Mouse (Mus musculus) G1E (cell line): ENCODE results near the gene Ankrd55. TPM values are rescaled to one million over a fixed set of nuclear protein-coding genes. Genes with fewer than 3 reads are reported as not detected.

Experiments used
- ATAC-seq: 2 replicates; pipeline ENCODE4 v1.8.0; 2016; ENCODE audit warnings: mild to moderate bottlenecking; ENCODE audit not compliant: insufficient number of reproducible peaks, poor library complexity, low FRiP score, severe bottlenecking; ENCODE audit errors: extremely low read depth
- DNase-seq: peaks from one replicate; pipeline ENCODE4 v3.0.0; 2012; ENCODE audit warnings: low spot score
- H3K27me3 ChIP-seq: 2 replicates; pipeline ENCODE4 v1.6.1; 2012; ENCODE audit warnings: mild to moderate bottlenecking, low read length, inconsistent platforms; ENCODE audit not compliant: insufficient read depth
- H3K36me3 ChIP-seq: replicated peaks from 2 replicates; pipeline ENCODE3; 2012; ENCODE audit warnings: mild to moderate bottlenecking, inconsistent platforms
- H3K4me1 ChIP-seq: 2 replicates; pipeline ENCODE4 v1.6.1; 2012; ENCODE audit warnings: low read depth, low read length, inconsistent platforms, mixed read lengths; ENCODE audit not compliant: insufficient read depth
- H3K4me3 ChIP-seq: 2 replicates; pipeline ENCODE4 v1.5.1; 2012; ENCODE audit warnings: low read depth, mild to moderate bottlenecking, inconsistent platforms, low read length, moderate library complexity, mixed read lengths
- H3K9me3 ChIP-seq: replicated peaks from 2 replicates; pipeline ENCODE4 v1.6.1; 2012; ENCODE audit warnings: inconsistent platforms
- CTCF ChIP-seq: IDR thresholded peaks from 2 replicates; pipeline ENCODE4 v1.5.1; 2012; ENCODE audit warnings: low read depth, low read length, inconsistent platforms, mixed read lengths
- GATA1 ChIP-seq: IDR thresholded peaks from 2 replicates; pipeline ENCODE4 v1.6.1; 2012; ENCODE audit warnings: borderline replicate concordance, low read length, inconsistent platforms, mixed read lengths
- GATA2 ChIP-seq: IDR thresholded peaks from 2 replicates; pipeline ENCODE4 v1.6.1; 2012; ENCODE audit warnings: low read depth, low read length, inconsistent platforms, borderline replicate concordance
- POLR2AphosphoS5 ChIP-seq: IDR thresholded peaks from 2 replicates; pipeline ENCODE4 v1.6.1; 2012; ENCODE audit warnings: low read depth, low read length, inconsistent platforms; ENCODE audit not compliant: insufficient replicate concordance
- TAL1 ChIP-seq: conservative IDR thresholded peaks from 2 replicates; pipeline ENCODE4 v1.6.1; 2012; ENCODE audit warnings: low read depth, low read length, inconsistent platforms, mixed read lengths
- polyA plus RNA-seq: library from polyadenylated mRNA; stranded (reverse); fragments of >175 nt; gene quantifications from 2 replicates; pipeline ENCODE4 v1.2.3, GENCODE M21; 2012
- total RNA-seq, 2 experiments: library from RNA; stranded (forward) in 1 of 2; stranded (reverse) in 1 of 2; fragments of 200-1000 nt in 1 of 2; fragments of >200 nt in 1 of 2; fragmentation: Nextera tagmentation in 1 of 2; gene quantifications; 2 replicates each; pipeline ENCODE4 v1.2.3; 2014 to 2017

Gene Ankrd55
- total and polyA plus RNA-seq, 3 experiments, result 0.11 TPM; not detected in 2

DNA sequence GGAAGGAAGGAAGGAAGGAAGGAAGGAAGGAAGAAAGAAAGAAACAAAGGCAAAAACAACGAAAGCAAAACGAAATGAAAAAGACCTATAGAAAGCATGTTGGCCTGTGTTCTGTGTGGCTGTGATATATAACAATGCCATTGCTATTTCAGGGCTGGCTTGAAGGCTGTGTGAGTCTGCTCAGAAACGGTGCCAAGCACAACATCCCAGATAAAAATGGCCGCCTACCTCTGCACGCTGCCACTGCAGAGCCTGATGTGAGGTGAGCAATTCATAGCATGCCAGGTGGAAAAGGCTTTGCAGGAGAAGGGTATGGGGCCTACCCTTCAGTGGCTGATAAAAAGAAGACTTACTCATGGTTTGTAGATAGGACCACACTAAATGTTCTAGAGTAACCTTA, 38.7 kb downstream of the Ankrd55 start:
- DNase-seq (no peak), ATAC-seq (no peak)
- H3K36me3 ChIP-seq, result no peaks in the 10 kb centered on the region
- H3K4me1 ChIP-seq, result no peaks in the 10 kb centered on the region
- no peak overlapping the region for H3K4me3 ChIP-seq
- H3K27me3 ChIP-seq, result peaks cover 12% of the 10 kb centered on the region
- no peaks in the 10 kb centered on the region for H3K9me3 ChIP-seq
- TF ChIP-seq GATA1 (no peak), CTCF (no peak), GATA2 (no peak), TAL1 (no peak), POLR2AphosphoS5 (no peak)

GRCm38 (mm10) chr13:112327511-112327910, 39.3 kb downstream of the Ankrd55 start:
- no peaks in the 10 kb centered on the region for H3K36me3 ChIP-seq
- TF ChIP-seq TAL1, result no peak
- TF ChIP-seq CTCF, result no peak
- no peaks in the 10 kb centered on the region for H3K9me3 ChIP-seq
- DNase-seq (no peak), ATAC-seq (no peak)
- no peak overlapping the region for H3K4me3 ChIP-seq
- H3K27me3 ChIP-seq, result peaks cover 13% of the 10 kb centered on the region
- H3K4me1 ChIP-seq, result no peaks in the 10 kb centered on the region

DNA sequence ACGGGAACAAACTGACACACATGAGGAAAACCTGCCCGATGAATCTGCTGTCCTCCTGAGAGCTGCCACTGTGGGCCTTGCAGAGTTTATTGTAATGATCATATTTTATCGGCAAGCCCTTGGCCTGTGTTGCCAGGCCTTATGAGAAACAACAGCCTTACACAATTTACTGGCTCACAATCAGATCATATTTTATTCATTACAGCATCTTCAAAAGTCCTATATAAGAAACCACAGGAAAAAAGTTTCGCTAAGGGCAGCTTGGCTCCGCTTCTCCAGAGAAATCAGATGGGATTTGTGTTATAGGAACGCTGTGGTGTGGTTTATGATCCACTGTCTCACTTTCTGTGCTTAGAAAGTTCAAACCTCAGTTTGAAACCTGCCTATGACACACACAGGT, 42.0 kb downstream of the Ankrd55 start:
- Histone ChIP-seq H3K4me3 (no peak overlapping the region), H3K9me3 (no peaks in the 10 kb centered on the region), H3K27me3 (peaks cover 12% of the 10 kb centered on the region), H3K4me1 (no peaks in the 10 kb centered on the region), H3K36me3 (no peaks in the 10 kb centered on the region)
- DNase-seq (no peak), ATAC-seq (no peak)
- no peak for TF ChIP-seq GATA1
- TF ChIP-seq TAL1, result no peak
- TF ChIP-seq GATA2, result no peak
- TF ChIP-seq CTCF, result no peak
- TF ChIP-seq POLR2AphosphoS5, result no peak

DNA sequence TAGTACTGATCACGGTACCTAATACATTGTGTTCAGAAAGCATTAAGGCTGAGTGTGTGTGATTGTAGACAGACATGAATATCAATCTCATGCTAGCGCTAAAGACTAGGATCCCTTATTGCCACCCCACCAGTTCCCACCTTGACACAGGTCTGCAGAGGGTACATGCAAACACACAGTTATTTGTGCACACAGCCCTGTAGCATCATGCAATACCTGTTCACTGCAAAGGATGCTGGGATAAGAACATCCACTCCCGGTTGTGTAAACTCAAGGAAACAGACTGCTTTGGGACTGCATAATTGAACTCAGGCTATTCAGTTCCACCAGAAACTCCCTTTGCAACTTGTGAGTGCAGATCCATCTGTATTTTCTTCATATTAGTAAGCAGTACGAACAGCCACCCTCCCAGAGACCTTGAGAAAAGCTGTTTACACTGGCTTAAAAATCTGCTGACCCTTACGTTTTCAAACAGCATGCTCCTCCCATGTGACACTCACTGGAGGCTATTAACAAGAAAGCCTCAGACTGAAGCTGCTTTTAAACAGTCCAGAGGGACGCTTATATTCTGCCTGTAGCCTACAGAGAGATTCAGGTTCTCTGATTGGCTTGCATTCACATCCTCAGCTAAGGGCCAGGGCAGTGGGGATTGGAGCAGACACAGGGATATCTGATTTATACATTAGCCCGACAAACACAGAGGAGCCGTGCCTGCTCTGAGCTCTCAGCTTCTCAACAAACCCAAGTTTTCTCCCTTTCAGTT, 42.8 kb downstream of the Ankrd55 start:
- TF ChIP-seq CTCF (no peak), POLR2AphosphoS5 (no peak), TAL1 (no peak), GATA2 (no peak), GATA1 (no peak)
- H3K9me3 ChIP-seq, result no peaks in the 10 kb centered on the region
- DNase-seq (no peak), ATAC-seq (no peak)
- no peaks in the 10 kb centered on the region for H3K36me3 ChIP-seq
- no peaks in the 10 kb centered on the region for H3K4me1 ChIP-seq
- no peak overlapping the region for H3K4me3 ChIP-seq
- H3K27me3 ChIP-seq, result peaks cover 12% of the 10 kb centered on the region

DNA sequence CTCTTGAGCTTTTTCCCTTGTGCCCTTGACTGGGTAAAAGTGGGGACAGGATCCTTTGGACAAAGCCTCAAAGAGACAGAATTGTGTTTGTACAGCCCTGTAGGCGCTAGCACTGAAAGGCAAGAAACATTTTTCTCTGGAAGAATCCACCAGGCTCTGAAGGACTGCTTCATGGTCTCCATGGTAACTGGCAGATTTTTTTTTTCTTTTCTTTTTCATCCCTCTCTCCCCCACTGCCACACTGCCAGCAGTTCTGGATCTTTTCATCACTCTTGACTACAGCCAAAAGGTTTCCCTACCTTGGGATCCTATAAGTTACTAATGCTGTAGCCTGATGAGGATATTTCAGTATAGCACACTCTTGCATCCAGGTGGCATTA, 43.4 kb downstream of the Ankrd55 start:
- DNase-seq (no peak), ATAC-seq (no peak)
- H3K36me3 ChIP-seq, result no peaks in the 10 kb centered on the region
- no peaks in the 10 kb centered on the region for H3K9me3 ChIP-seq
- H3K27me3 ChIP-seq, result peaks cover 9% of the 10 kb centered on the region; the same call in 1 of the 2 replicates
- TF ChIP-seq POLR2AphosphoS5, result no peak
- no peak for TF ChIP-seq CTCF
- no peak for TF ChIP-seq GATA1
- TF ChIP-seq GATA2, result no peak
- TF ChIP-seq TAL1, result no peak
- no peak overlapping the region for H3K4me3 ChIP-seq
- H3K4me1 ChIP-seq, result no peaks in the 10 kb centered on the region

- ATAC-seq, result no peak
- peaks cover 9% of the 10 kb centered on the region; the same call in 1 of the 2 replicates for H3K27me3 ChIP-seq
- no peaks in the 10 kb centered on the region for H3K36me3 ChIP-seq
- TF ChIP-seq TAL1, result no peak
- no peak for TF ChIP-seq GATA2
- TF ChIP-seq POLR2AphosphoS5, result no peak
- no peak for TF ChIP-seq CTCF
- TF ChIP-seq GATA1, result no peak
- no peak overlapping the region for H3K4me3 ChIP-seq
- no peaks in the 10 kb centered on the region for H3K4me1 ChIP-seq
- DNase-seq, result no peak
- H3K9me3 ChIP-seq, result no peaks in the 10 kb centered on the region
Observed at GRCm38 (mm10) chr13:112335531-112335930, 47.3 kb downstream of the Ankrd55 start.

- no peak overlapping the region for H3K4me3 ChIP-seq
- no peaks in the 10 kb centered on the region for H3K36me3 ChIP-seq
- H3K9me3 ChIP-seq, result no peaks in the 10 kb centered on the region
- TF ChIP-seq TAL1, result no peak
- TF ChIP-seq POLR2AphosphoS5, result no peak
- TF ChIP-seq GATA2, result no peak
- no peak for TF ChIP-seq GATA1
- no peak for TF ChIP-seq CTCF
- DNase-seq (no peak), ATAC-seq (no peak)
- no peaks in the 10 kb centered on the region for H3K4me1 ChIP-seq
- 0 out of 2 replicates have a peak, but pooled peaks cover 6% of the 10 kb centered on the region for H3K27me3 ChIP-seq
Observed at GRCm38 (mm10) chr13:112337146-112337545, 48.9 kb downstream of the Ankrd55 start.
